Mouse (Mus musculus) hindbrain, embryonic 14.5 days (tissue): ENCODE results near the gene Ptpn9. TPM values are rescaled to one million over a fixed set of nuclear protein-coding genes. Genes with fewer than 3 reads are reported as not detected.

ENCODE experiments used
- ATAC-seq: fragments of 200-750 bp; cut with Nextera tagmentation; 2 replicates; pipeline ENCODE4 v1.8.0; 2017; ENCODE audit warnings: moderate number of reproducible peaks, mild to moderate bottlenecking, moderate TSS enrichment, moderate library complexity; ENCODE audit not compliant: low FRiP score
- DNase-seq: peaks from one replicate; pipeline ENCODE4 v3.0.0-alpha.2; 2015; ENCODE audit warnings: low spot score
- H3K27ac ChIP-seq: fragments of 300-500 bp; sonication (generic); 2 replicates; pipeline ENCODE4 v1.5.1; 2014; ENCODE audit warnings: mild to moderate bottlenecking, moderate library complexity
- H3K27me3 ChIP-seq: fragments of 300-500 bp; sonication (generic); 2 replicates; pipeline ENCODE4 v1.6.1; 2014; ENCODE audit warnings: mild to moderate bottlenecking, low read length, mixed read lengths; ENCODE audit not compliant: control insufficient read depth, insufficient read depth
- H3K36me3 ChIP-seq: fragments of 300-500 bp; sonication (generic); replicated peaks from 2 replicates; pipeline ENCODE4 v1.6.1; 2014; ENCODE audit not compliant: control insufficient read depth, insufficient read depth
- H3K4me1 ChIP-seq: fragments of 300-500 bp; sonication (generic); replicated peaks from 2 replicates; pipeline ENCODE4 v1.6.1; 2014; ENCODE audit warnings: antibody characterized with exemption, low read length, mixed read lengths; ENCODE audit not compliant: control insufficient read depth, insufficient read depth
- H3K4me2 ChIP-seq: fragments of 300-500 bp; sonication (generic); replicated peaks from 2 replicates; pipeline ENCODE4 v1.6.1; 2014; ENCODE audit warnings: mild to moderate bottlenecking, moderate library complexity
- H3K4me3 ChIP-seq: fragments of 300-500 bp; sonication (generic); replicated peaks from 2 replicates; pipeline ENCODE4 v1.5.1; 2014; ENCODE audit warnings: mild to moderate bottlenecking, low read length
- H3K9ac ChIP-seq: fragments of 300-500 bp; sonication (generic); 2 replicates; pipeline ENCODE4 v1.6.1; 2014
- H3K9me3 ChIP-seq: fragments of 300-500 bp; sonication (generic); 2 replicates; pipeline ENCODE4 v1.6.1; 2016; ENCODE audit warnings: low read length; ENCODE audit not compliant: control insufficient read depth
- WGBS: fragments of 180-500 bp; shearing (Covaris S2); extraction: QIAGEN DNeasy Blood & Tissue Kit; methylation state at CpG from one replicate; pipeline ENCODE4 v1.1.7; 2014; 5-methylcytosine and 5-hydroxymethylcytosine counted together
- polyA plus RNA-seq: library from polyadenylated mRNA; unstranded; fragments of >200 nt; fragmentation: Nextera tagmentation; extraction: Ambion mirVana; gene quantifications from 2 replicates; pipeline ENCODE4 v1.2.1, GENCODE M21; 2014

The Ptpn9 gene
- polyA plus RNA-seq, 1 experiment from 2014 or later = 35.0 TPM

GRCm38 (mm10) chr9:57075681-57076381, 81.1 kb downstream of the Ptpn9 start:
- Histone ChIP-seq H3K4me1 (peaks cover 33% of the 10 kb centered on the region), H3K27ac (peak overlapping the region; percentile 96), H3K36me3 (no peaks in the 10 kb centered on the region), H3K4me3 (peak overlapping the region; percentile 68), H3K4me2 (peak overlapping the region; percentile 87), H3K9ac (peak overlapping the region; percentile 74), H3K27me3 (no peaks in the 10 kb centered on the region), H3K9me3 (no peaks in the 10 kb centered on the region)
- peak; percentile 93 for ATAC-seq
- peak; percentile 97 for DNase-seq
- 0% methylated on average over 42 of the region's 43 CpGs for WGBS

- DNase-seq (peak; percentile 76), ATAC-seq (peak; percentile 18)
- WGBS = under 1% methylated on average over 59 of the region's 72 CpGs
Observed at GRCm38 (mm10) chr9:57076701-57077660, 82.3 kb downstream of the Ptpn9 start.

GRCm38 (mm10) chr9:57082236-57082635, 87.5 kb downstream of the Ptpn9 start:
- H3K27ac ChIP-seq = no peak overlapping the region
- H3K4me3 ChIP-seq = no peak overlapping the region
- no peak overlapping the region for H3K9ac ChIP-seq
- no peaks in the 10 kb centered on the region for H3K9me3 ChIP-seq
- no peak for DNase-seq
- 79% methylated on average over 3 of the region's 3 CpGs for WGBS
- H3K4me1 ChIP-seq = peaks cover 10% of the 10 kb centered on the region; the same call in 1 of the 2 replicates
- ATAC-seq = no peak
- H3K27me3 ChIP-seq = no peaks in the 10 kb centered on the region
- no peak overlapping the region for H3K4me2 ChIP-seq
- H3K36me3 ChIP-seq = peaks cover 21% of the 10 kb centered on the region

More at GRCm38 (mm10) chr9:57076701-57077660, 82.3 kb downstream of the Ptpn9 start:
- Histone ChIP-seq H3K9me3 (no peaks in the 10 kb centered on the region), H3K27ac (peak overlapping the region; percentile 96), H3K4me3 (peak overlapping the region; percentile 68), H3K4me2 (peak overlapping the region; percentile 70), H3K36me3 (no peaks in the 10 kb centered on the region), H3K27me3 (no peaks in the 10 kb centered on the region), H3K4me1 (peaks cover 25% of the 10 kb centered on the region), H3K9ac (peak overlapping the region; percentile 74)

Other genes starting within 250 kb of the Ptpn9 start
- gene Lingo1, start 198.5 kb upstream of the Ptpn9 start, polyA plus RNA-seq = 57.3 and 65.9 TPM in 2 replicates
- gene Odf3l1, start 130.2 kb upstream of the Ptpn9 start, polyA plus RNA-seq = not detected in 2 replicates
- 5.5 and 6.8 TPM in 2 replicates for gene Cspg4, start 129.9 kb upstream of the Ptpn9 start, polyA plus RNA-seq
- gene Snx33, start 66.6 kb upstream of the Ptpn9 start, polyA plus RNA-seq = 2.1 and 2.4 TPM in 2 replicates
- 73.4 and 78.1 TPM in 2 replicates for gene Imp3, start 57.4 kb upstream of the Ptpn9 start, polyA plus RNA-seq
- gene Snupn, start 44.0 kb upstream of the Ptpn9 start, polyA plus RNA-seq = 23.4 and 26.0 TPM in 2 replicates
- 28.2 and 29.7 TPM in 2 replicates for gene Sin3a, start 77.1 kb downstream of the Ptpn9 start, polyA plus RNA-seq
- 44.3 and 47.9 TPM in 2 replicates for gene Man2c1, start 135.8 kb downstream of the Ptpn9 start, polyA plus RNA-seq
- 6.1 and 7.4 TPM in 2 replicates for gene Neil1, start 153.4 kb downstream of the Ptpn9 start, polyA plus RNA-seq
- 132 and 138 TPM in 2 replicates for gene Commd4, start 163.4 kb downstream of the Ptpn9 start, polyA plus RNA-seq
- gene Trcg1, start 241.6 kb downstream of the Ptpn9 start, polyA plus RNA-seq = not detected in 2 replicates